Mouse (Mus musculus) olfactory bulb, adult 2 months (tissue): ENCODE data around the gene F11. TPM values are rescaled to one million over a fixed set of nuclear protein-coding genes. Genes with fewer than 3 reads are reported as not detected.

Source experiments
- H3K27ac ChIP-seq: fragments of 200-500 bp; 2 replicates; pipeline ENCODE4 v1.5.1; 2012; ENCODE audit warnings: low read depth, low read length; ENCODE audit not compliant: insufficient read depth
- H3K4me1 ChIP-seq: fragments of 200-500 bp; 2 replicates; pipeline ENCODE4 v1.6.1; 2012; ENCODE audit warnings: low read length; ENCODE audit not compliant: control insufficient read depth, insufficient read depth
- H3K4me3 ChIP-seq: fragments of 200-500 bp; 2 replicates; pipeline ENCODE4 v1.5.1; 2012; ENCODE audit warnings: mild to moderate bottlenecking, low read depth, low read length, moderate library complexity; ENCODE audit not compliant: insufficient read depth
- CTCF ChIP-seq: fragments of 200-500 bp; IDR thresholded peaks from 2 replicates; pipeline ENCODE4 v1.5.1; 2012; ENCODE audit warnings: low read depth, mild to moderate bottlenecking, low read length, moderate library complexity; ENCODE audit not compliant: insufficient read depth
- POLR2A ChIP-seq: fragments of 200-500 bp; IDR thresholded peaks from 2 replicates; pipeline ENCODE4 v1.6.1; 2012; ENCODE audit warnings: mild to moderate bottlenecking, low read depth, low read length, moderate library complexity; ENCODE audit not compliant: insufficient read depth
- WGBS: fragments of 180-500 bp; shearing (Covaris S2); methylation state at CpG from one replicate; pipeline ENCODE4 v1.1.7; 2018; 5-methylcytosine and 5-hydroxymethylcytosine counted together
- polyA plus RNA-seq: library from polyadenylated mRNA; stranded (reverse); fragments of >200 nt; gene quantifications from 2 replicates; pipeline ENCODE4 v1.2.4, GENCODE M21; 2012; ENCODE audit warnings: low replicate concordance; ENCODE audit not compliant: missing spikeins, insufficient read depth, insufficient read length

Gene F11
- polyA plus RNA-seq, 1 experiment = not detected

- Histone ChIP-seq H3K27ac (no peak overlapping the region), H3K4me3 (no peak overlapping the region), H3K4me1 (no peaks in the 10 kb centered on the region)
- 50% methylated on average over 8 of the region's 8 CpGs for WGBS
- no peak for TF ChIP-seq POLR2A
- TF ChIP-seq CTCF = no peak
Observed at GRCm38 (mm10) chr8:45258421-45258820, 3.4 kb downstream of the F11 start.

GRCm38 (mm10) chr8:45255040-45255439 lies 6.8 kb downstream of the F11 start:
- 84% methylated on average over 12 of the region's 12 CpGs for WGBS
- Histone ChIP-seq H3K27ac (no peak overlapping the region), H3K4me1 (no peaks in the 10 kb centered on the region), H3K4me3 (no peak overlapping the region)
- TF ChIP-seq CTCF = no peak
- no peak for TF ChIP-seq POLR2A

- H3K4me3 ChIP-seq = no peak overlapping the region
- 86% methylated on average over 8 of the region's 8 CpGs for WGBS
- no peak overlapping the region for H3K27ac ChIP-seq
- TF ChIP-seq CTCF (no peak), POLR2A (no peak)
- H3K4me1 ChIP-seq = no peaks in the 10 kb centered on the region
Observed at GRCm38 (mm10) chr8:45254194-45254842, 7.5 kb downstream of the F11 start.

GRCm38 (mm10) chr8:45253586-45253985 lies 8.2 kb downstream of the F11 start:
- TF ChIP-seq CTCF (no peak), POLR2A (no peak)
- Histone ChIP-seq H3K4me1 (no peaks in the 10 kb centered on the region), H3K4me3 (no peak overlapping the region), H3K27ac (no peak overlapping the region)
- 95% methylated on average over 1 of the region's 1 CpGs for WGBS

GRCm38 (mm10) chr8:45253111-45253510 lies 8.7 kb downstream of the F11 start:
- TF ChIP-seq POLR2A (no peak), CTCF (no peak)
- Histone ChIP-seq H3K4me1 (no peaks in the 10 kb centered on the region), H3K27ac (no peak overlapping the region), H3K4me3 (no peak overlapping the region)
- 34% methylated on average over 2 of the region's 2 CpGs for WGBS

GRCm38 (mm10) chr8:45246307-45246706 lies 15.5 kb downstream of the F11 start:
- no peak for TF ChIP-seq POLR2A
- TF ChIP-seq CTCF = no peak
- Histone ChIP-seq H3K27ac (no peak overlapping the region), H3K4me3 (no peak overlapping the region), H3K4me1 (no peaks in the 10 kb centered on the region)
- WGBS = 50% methylated on average over 7 of the region's 7 CpGs

- no peak overlapping the region for H3K27ac ChIP-seq
- WGBS = 89% methylated on average over 8 of the region's 8 CpGs
- H3K4me1 ChIP-seq = 0 out of 2 replicates have a peak, but pooled peaks cover 3% of the 10 kb centered on the region
- H3K4me3 ChIP-seq = no peak overlapping the region
- TF ChIP-seq CTCF (no peak), POLR2A (no peak)
Observed at GRCm38 (mm10) chr8:45239363-45239762, 22.5 kb downstream of the F11 start.

- Histone ChIP-seq H3K4me1 (0 out of 2 replicates have a peak, but pooled peaks cover 3% of the 10 kb centered on the region), H3K4me3 (no peak overlapping the region), H3K27ac (no peak overlapping the region)
- WGBS = 31% methylated on average over 3 of the region's 3 CpGs
- TF ChIP-seq POLR2A (no peak), CTCF (no peak)
Observed at GRCm38 (mm10) chr8:45238282-45238681, 23.5 kb downstream of the F11 start.

GRCm38 (mm10) chr8:45236164-45236912 lies 25.5 kb downstream of the F11 start:
- Histone ChIP-seq H3K4me3 (no peak overlapping the region), H3K4me1 (0 out of 2 replicates have a peak, but pooled peaks cover 3% of the 10 kb centered on the region), H3K27ac (no peak overlapping the region)
- TF ChIP-seq POLR2A = no peak
- TF ChIP-seq CTCF = 0 out of 2 replicates have a peak, but pooled peaks have one; percentile 13
- 22% methylated on average over 14 of the region's 14 CpGs for WGBS
